Mouse (Mus musculus): ENCODE results near the gene Mgat1.

- TF ChIP-seq POLR2A (IDR thresholded peaks at IDR 0.05; ENCODE audit: insufficient read depth, low read depth, low read length) (no peak), CTCF (IDR thresholded peaks at IDR 0.05) (no peak)
Observed at GRCm38 (mm10) chr11:49253035-49253434, 9.0 kb downstream of the Mgat1 start.
